Mouse (Mus musculus) macrophage (primary cell): ENCODE measurements around the gene Sclt1. TPM values are rescaled to one million over a fixed set of nuclear protein-coding genes. Genes with fewer than 3 reads are reported as not detected.

ENCODE experiments used
- H3K27ac ChIP-seq: fragments of 350-480 bp; formaldehyde crosslinking; 2 replicates; pipeline ENCODE4 v1.9.0; 2021
- H3K36me3 ChIP-seq: fragments of 350-480 bp; formaldehyde crosslinking; 2 replicates; pipeline ENCODE4 v1.9.0; 2021; ENCODE audit errors: inconsistent target
- H3K4me3 ChIP-seq: fragments of 350-480 bp; formaldehyde crosslinking; 2 replicates; pipeline ENCODE4 v1.9.0; 2021; ENCODE audit errors: inconsistent target
- H3K79me2 ChIP-seq: fragments of 350-480 bp; formaldehyde crosslinking; 2 replicates; pipeline ENCODE4 v1.9.0; 2021; ENCODE audit errors: inconsistent target
- WGBS: methylation state at CpG from one replicate; pipeline ENCODE4 v1.1.7; 2026; ENCODE audit warnings: inconsistent platforms; ENCODE audit not compliant: missing documents; 5-methylcytosine and 5-hydroxymethylcytosine counted together
- polyA plus RNA-seq: library from polyadenylated mRNA; stranded (reverse); fragments of 250-400 nt; gene quantifications from 3 replicates; pipeline ENCODE4 v1.2.4, GENCODE M21; 2018; ENCODE audit warnings: inconsistent platforms

Sclt1 gene
- polyA plus RNA-seq, 1 experiment from 2014 or later = 8.1 TPM

GRCm38 (mm10) chr3:41618488-41618887 is 123.8 kb downstream of the Sclt1 start:
- WGBS = 71% methylated on average over 3 of the region's 3 CpGs
- Histone ChIP-seq H3K27ac (no peak overlapping the region), H3K36me3 (peaks cover 11% of the 10 kb centered on the region), H3K79me2 (no peaks in the 10 kb centered on the region), H3K4me3 (no peak overlapping the region)

DNA sequence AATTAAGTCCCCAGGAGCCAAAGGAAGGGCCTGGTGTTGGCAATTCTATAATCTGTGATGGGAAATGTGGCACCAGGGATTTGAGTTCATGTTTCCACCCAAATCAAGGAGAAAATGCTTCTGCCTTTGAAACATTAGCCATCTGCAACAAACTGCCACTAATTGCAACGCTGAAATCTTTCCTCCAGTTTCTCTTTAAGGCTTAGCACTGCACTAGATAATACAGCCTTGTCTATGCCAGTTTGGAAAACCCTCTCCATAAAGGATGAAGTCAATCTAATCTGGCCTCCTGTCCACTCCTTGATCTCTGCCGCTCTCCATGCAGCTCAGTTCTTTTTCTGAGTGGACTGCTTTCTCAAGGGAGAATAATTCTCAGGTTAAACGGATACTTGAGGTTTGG is 124.3 kb downstream of the Sclt1 start:
- WGBS = 94% methylated on average over 3 of the region's 3 CpGs
- Histone ChIP-seq H3K36me3 (peaks cover 12% of the 10 kb centered on the region), H3K27ac (no peak overlapping the region), H3K4me3 (no peak overlapping the region), H3K79me2 (no peaks in the 10 kb centered on the region)

DNA sequence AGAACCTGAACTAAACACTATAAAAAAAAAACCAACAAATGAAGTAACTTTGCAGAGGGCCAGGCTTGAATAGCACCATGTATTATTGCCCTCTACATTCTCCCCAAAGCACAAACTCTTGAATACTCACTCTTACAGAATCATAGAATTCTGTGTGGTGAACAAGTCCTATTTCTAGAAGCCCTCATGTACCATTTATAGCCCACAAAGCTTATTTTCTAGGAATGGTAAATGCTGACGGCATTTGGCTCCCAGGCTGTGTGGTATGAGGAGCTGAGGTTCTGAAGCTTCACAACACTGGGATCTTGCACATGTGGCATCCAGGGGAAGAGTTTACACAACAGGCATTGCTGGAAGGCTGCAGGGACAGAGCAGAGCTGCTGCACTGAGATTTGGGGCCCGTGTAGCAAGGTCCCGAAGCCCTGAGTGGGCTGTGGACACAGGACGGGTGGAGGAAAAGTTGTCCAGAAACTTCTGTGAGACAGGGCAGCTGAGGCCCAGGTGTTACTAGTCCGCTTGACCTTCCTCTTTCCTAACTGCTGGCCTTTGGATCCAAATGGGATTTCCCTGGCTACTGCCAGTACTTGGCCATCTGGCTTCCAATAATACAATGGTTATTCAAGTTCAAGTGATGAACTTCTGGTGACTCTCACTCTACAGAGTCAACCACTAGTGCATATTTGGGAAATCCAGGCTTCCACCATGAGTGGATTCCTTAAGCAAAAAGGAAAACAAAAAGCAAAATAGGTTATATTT is 127.9 kb downstream of the Sclt1 start:
- Histone ChIP-seq H3K79me2 (no peaks in the 10 kb centered on the region), H3K36me3 (peaks cover 19% of the 10 kb centered on the region), H3K27ac (no peak overlapping the region), H3K4me3 (no peak overlapping the region)
- 92% methylated on average over 5 of the region's 5 CpGs for WGBS

- no peak overlapping the region for H3K4me3 ChIP-seq
- H3K27ac ChIP-seq = no peak overlapping the region
- peaks cover 19% of the 10 kb centered on the region for H3K36me3 ChIP-seq
- H3K79me2 ChIP-seq = no peaks in the 10 kb centered on the region
- WGBS = 98% methylated on average over 9 of the region's 9 CpGs
Measured at GRCm38 (mm10) chr3:41613706-41614105, 128.6 kb downstream of the Sclt1 start.

GRCm38 (mm10) chr3:41612211-41612610 is 130.1 kb downstream of the Sclt1 start:
- WGBS = 96% methylated on average over 3 of the region's 3 CpGs
- H3K4me3 ChIP-seq = no peak overlapping the region
- no peaks in the 10 kb centered on the region for H3K79me2 ChIP-seq
- H3K27ac ChIP-seq = no peak overlapping the region
- H3K36me3 ChIP-seq = peaks cover 19% of the 10 kb centered on the region

GRCm38 (mm10) chr3:41609071-41609470 is 133.2 kb downstream of the Sclt1 start:
- H3K4me3 ChIP-seq = no peak overlapping the region
- no peak overlapping the region for H3K27ac ChIP-seq
- H3K36me3 ChIP-seq = peaks cover 29% of the 10 kb centered on the region
- 95% methylated on average over 4 of the region's 5 CpGs for WGBS
- H3K79me2 ChIP-seq = no peaks in the 10 kb centered on the region

- H3K79me2 ChIP-seq = no peaks in the 10 kb centered on the region
- 94% methylated on average over 8 of the region's 8 CpGs for WGBS
- peaks cover 22% of the 10 kb centered on the region for H3K36me3 ChIP-seq
- no peak overlapping the region for H3K4me3 ChIP-seq
- no peak overlapping the region for H3K27ac ChIP-seq
Measured at GRCm38 (mm10) chr3:41607467-41607866, 134.8 kb downstream of the Sclt1 start.

DNA sequence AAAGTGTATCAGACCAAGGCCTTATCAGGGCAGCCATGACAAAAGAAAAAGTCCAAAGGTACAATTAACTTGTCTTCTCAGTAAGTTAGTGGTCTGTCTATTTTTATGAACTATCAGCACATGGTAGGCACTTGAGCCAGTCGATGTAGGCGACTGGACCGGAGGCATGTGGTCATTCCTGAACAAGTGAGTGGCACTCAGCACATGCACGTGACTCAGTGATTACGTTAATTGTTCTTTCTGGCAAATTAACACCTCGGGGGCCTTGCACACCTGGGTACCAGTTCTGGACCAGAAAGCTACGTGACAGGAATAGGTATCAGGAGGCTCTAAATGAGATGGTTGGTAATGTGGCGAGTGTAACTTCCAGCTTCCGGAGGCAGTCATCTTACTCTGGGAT is 135.3 kb downstream of the Sclt1 start:
- no peak overlapping the region for H3K4me3 ChIP-seq
- 97% methylated on average over 9 of the region's 9 CpGs for WGBS
- H3K27ac ChIP-seq = no peak overlapping the region
- H3K36me3 ChIP-seq = peaks cover 22% of the 10 kb centered on the region
- no peaks in the 10 kb centered on the region for H3K79me2 ChIP-seq

GRCm38 (mm10) chr3:41606330-41606664 is 136.0 kb downstream of the Sclt1 start:
- no peak overlapping the region for H3K4me3 ChIP-seq
- H3K27ac ChIP-seq = no peak overlapping the region
- H3K79me2 ChIP-seq = no peaks in the 10 kb centered on the region
- 93% methylated on average over 4 of the region's 4 CpGs for WGBS
- peaks cover 22% of the 10 kb centered on the region for H3K36me3 ChIP-seq

DNA sequence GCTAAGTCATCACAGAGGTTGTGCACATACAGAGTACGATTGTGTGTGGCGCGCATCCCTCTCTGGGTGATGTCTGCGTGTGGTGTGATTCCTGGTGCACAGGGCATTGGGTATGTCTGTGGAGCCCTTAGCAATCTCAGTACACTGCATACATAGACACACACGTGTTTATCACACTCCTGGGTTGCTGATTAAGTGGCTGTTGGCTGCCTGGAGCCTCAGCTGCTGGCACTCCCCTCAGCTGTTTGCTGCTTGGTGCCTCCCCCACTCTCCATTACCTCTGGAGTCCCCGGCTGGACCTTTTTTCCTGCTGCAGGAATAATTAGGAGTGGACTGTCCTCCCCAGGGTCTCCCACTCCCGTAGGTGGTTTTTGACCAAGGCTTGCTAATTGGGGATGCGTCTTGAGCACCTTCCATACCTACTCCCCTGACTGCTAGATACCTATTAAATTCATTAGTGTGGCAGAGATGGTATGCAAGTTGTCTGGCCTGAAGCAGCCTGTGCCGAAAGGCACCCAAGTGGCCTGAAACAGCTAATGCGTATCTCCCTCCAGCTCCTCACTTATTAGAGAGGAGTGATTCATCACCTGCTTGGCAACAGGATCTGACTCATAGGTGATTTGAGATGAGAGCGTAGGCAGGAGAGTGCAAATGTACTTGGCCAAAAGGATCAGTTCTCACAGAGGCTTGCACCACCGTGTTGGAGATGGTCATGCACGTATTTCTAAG is 136.5 kb downstream of the Sclt1 start:
- Histone ChIP-seq H3K27ac (no peak overlapping the region), H3K4me3 (no peak overlapping the region), H3K36me3 (peaks cover 22% of the 10 kb centered on the region), H3K79me2 (no peaks in the 10 kb centered on the region)
- WGBS = 97% methylated on average over 12 of the region's 13 CpGs

- Histone ChIP-seq H3K4me3 (no peak overlapping the region), H3K27ac (no peak overlapping the region), H3K36me3 (peaks cover 22% of the 10 kb centered on the region), H3K79me2 (no peaks in the 10 kb centered on the region)
- 23% methylated on average over 12 of the region's 12 CpGs for WGBS
Measured at GRCm38 (mm10) chr3:41604629-41605321, 137.5 kb downstream of the Sclt1 start.

DNA sequence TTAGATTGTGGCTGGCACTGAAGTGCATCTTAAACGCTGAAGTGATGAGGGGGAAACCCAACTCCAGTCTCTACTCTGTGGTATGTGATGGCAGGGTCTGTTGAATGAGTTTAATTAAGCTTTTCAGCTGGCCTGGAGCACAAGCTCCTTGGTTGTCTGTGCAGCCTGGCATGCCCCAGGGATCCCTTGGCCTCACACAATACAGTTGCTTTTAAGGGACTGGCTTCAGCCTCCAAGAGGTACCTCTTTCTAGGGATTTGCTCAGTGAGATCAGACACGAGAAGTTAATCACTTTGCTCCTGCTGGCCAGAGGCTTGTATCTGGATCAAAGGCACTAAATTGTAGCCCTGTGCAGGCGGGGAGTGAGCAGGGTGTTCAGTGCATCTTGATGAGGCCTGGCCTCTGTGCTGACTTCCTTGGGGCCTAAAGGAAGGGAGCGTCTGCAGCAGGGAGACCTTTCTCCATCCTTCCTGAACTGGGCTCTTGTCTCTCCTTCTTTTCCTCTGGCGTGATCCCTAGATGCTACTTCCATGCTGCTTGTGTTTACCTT is 138.8 kb downstream of the Sclt1 start:
- Histone ChIP-seq H3K27ac (no peak overlapping the region), H3K79me2 (no peaks in the 10 kb centered on the region), H3K4me3 (no peak overlapping the region), H3K36me3 (peaks cover 23% of the 10 kb centered on the region)
- 87% methylated on average over 5 of the region's 5 CpGs for WGBS

DNA sequence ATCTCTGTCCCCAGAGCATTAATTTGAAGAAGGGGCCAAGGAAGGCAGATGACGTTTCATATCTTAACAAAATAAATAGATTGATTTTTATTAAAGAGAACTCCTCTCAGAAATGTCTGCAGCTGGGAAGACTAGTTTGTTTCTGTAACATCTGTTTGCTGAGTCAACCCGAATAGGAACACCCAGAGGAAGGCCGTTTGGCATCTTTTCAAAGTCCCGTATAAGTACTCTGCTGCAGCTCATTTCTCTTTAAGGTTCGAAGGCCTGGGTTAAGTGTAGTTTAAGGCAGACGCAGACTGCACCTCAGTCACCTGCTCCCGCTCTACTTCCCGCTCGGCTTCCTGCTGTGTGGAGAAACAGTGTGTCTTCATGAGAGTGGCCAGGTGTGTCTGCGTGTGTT is 139.4 kb downstream of the Sclt1 start:
- Histone ChIP-seq H3K27ac (no peak overlapping the region), H3K4me3 (no peak overlapping the region), H3K36me3 (peaks cover 28% of the 10 kb centered on the region), H3K79me2 (no peaks in the 10 kb centered on the region)
- 59% methylated on average over 10 of the region's 10 CpGs for WGBS

DNA sequence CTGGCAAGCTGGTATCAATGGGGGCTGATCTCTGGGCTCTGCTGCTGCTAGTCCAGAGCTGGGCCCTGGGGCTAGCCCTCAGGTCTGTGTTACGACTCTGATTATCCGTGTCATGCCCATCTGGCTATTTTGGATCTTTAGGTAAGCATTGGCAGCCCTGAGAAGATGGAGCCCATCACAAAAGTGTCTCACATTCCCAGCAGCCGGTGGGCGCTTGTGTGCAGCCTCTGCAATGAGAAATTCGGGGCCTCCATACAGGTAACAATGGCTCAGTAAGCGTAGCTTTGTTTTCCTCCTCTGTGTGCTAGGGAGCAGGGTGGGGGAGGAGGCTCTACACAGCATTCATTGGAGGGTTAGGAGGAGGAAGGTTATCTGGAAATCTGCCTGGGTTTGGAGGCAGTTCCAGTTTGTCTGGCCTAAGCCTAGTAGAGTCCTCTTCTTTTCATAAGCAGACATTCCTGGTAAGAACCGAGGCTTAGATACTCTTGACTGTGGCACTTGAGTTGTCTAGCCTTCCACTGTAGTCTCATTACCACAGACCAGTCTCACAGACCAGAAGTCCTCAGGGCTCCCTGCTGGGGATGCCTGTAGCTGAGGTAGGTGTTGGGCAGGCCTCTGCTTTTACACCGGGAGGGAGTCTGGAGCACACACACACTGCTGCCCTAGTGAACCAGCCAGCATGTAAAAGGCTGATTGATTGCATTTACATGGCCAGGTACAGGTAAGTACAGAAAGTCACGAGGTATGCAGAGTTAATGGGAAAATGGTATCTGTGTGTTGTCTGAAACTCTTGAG is 140.9 kb downstream of the Sclt1 start:
- Histone ChIP-seq H3K36me3 (peaks cover 42% of the 10 kb centered on the region), H3K27ac (no peak overlapping the region), H3K4me3 (no peak overlapping the region), H3K79me2 (no peaks in the 10 kb centered on the region)
- WGBS = 94% methylated on average over 9 of the region's 9 CpGs
